Mouse (Mus musculus) heart, embryonic 16.5 days (tissue): ENCODE results near the gene Cd302. TPM values are rescaled to one million over a fixed set of nuclear protein-coding genes. Genes with fewer than 3 reads are reported as not detected.

Experiments used
- ATAC-seq: fragments of 200-750 bp; cut with Nextera tagmentation; replicated peaks from 2 replicates; pipeline ENCODE4 v1.8.0; 2017; ENCODE audit warnings: moderate number of reproducible peaks; ENCODE audit not compliant: insufficient read depth, low FRiP score; ENCODE audit errors: extremely low read depth
- H3K27ac ChIP-seq: fragments of 300-500 bp; sonication (generic); 2 replicates; pipeline ENCODE4 v1.5.1; 2014; ENCODE audit warnings: mild to moderate bottlenecking, low read length, control low read depth, moderate library complexity
- H3K27me3 ChIP-seq: fragments of 300-500 bp; sonication (generic); 2 replicates; pipeline ENCODE4 v1.6.1; 2014; ENCODE audit warnings: low read length, mixed read lengths; ENCODE audit not compliant: control insufficient read depth, insufficient read depth
- H3K36me3 ChIP-seq: fragments of 300-500 bp; sonication (generic); 2 replicates; pipeline ENCODE4 v1.6.1; 2014; ENCODE audit not compliant: control insufficient read depth, insufficient read depth
- H3K4me1 ChIP-seq: fragments of 300-500 bp; sonication (generic); 2 replicates; pipeline ENCODE4 v1.6.1; 2014; ENCODE audit warnings: low read length, mixed read lengths; ENCODE audit not compliant: control insufficient read depth, insufficient read depth
- H3K4me2 ChIP-seq: fragments of 300-500 bp; sonication (generic); 2 replicates; pipeline ENCODE4 v1.6.1; 2014; ENCODE audit warnings: low read depth, mild to moderate bottlenecking, control low read depth, low read length
- H3K4me3 ChIP-seq: fragments of 300-500 bp; sonication (generic); 2 replicates; pipeline ENCODE4 v1.5.1; 2014; ENCODE audit warnings: mild to moderate bottlenecking, control low read depth, low read length
- H3K9ac ChIP-seq: fragments of 300-500 bp; sonication (generic); 2 replicates; pipeline ENCODE4 v1.6.1; 2014; ENCODE audit warnings: low read length, control low read depth
- H3K9me3 ChIP-seq: fragments of 300-500 bp; sonication (generic); replicated peaks from 2 replicates; pipeline ENCODE4 v1.6.1; 2016; ENCODE audit warnings: low read length; ENCODE audit not compliant: control insufficient read depth
- WGBS: fragments of 180-500 bp; shearing (Covaris S2); extraction: QIAGEN DNeasy Blood & Tissue Kit; methylation state at CpG from one replicate; pipeline ENCODE4 v1.1.7; 2014; 5-methylcytosine and 5-hydroxymethylcytosine counted together
- polyA plus RNA-seq: library from polyadenylated mRNA; unstranded; fragments of >200 nt; fragmentation: Nextera tagmentation; extraction: Ambion mirVana; gene quantifications from 2 replicates; pipeline ENCODE4 v1.2.1, GENCODE M21; 2015

The Cd302 gene
- polyA plus RNA-seq: 15.3 and 17.9 TPM in 2 replicates

GRCm38 (mm10) chr2:60284467-60284821 lies at the start of gene Cd302:
Gene Cd302 (minus strand): TSS chr2:60284488.
- H3K4me2 ChIP-seq: peak within 1 kb of the TSS; percentile 91
- H3K9ac ChIP-seq: peak within 1 kb of the TSS; percentile 69
- WGBS: 36% methylated on average over 4 of the region's 4 CpGs
- H3K36me3 ChIP-seq: no peaks in the 10 kb centered on the region
- H3K4me1 ChIP-seq: peaks cover 9% of the 10 kb centered on the region; the same call in 1 of the 2 replicates
- no peak within 1 kb of the TSS for H3K27ac ChIP-seq
- no peaks in the 10 kb centered on the region for H3K9me3 ChIP-seq
- H3K4me3 ChIP-seq: peak within 1 kb of the TSS; percentile 58
- no peak for ATAC-seq
- no peaks in the 10 kb centered on the region for H3K27me3 ChIP-seq

DNA sequence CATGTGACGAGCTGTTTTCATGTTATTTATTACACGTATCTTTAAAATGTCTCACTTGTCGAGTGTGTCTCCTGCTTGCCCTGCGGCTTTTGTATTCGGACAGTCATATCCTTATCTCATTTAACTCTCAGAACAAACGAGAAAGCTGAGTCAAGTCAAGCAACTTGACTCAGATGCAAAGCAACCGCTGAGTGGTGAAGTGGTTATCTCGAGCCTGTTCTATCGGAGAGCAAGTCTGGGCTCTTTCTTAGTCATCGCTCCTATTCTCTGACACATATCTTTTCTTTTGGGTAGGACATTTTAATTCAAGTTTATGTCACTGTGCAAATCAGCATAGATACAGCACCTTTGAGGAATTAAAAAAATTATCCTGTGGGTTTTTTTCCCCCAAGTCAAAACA lies 44.4 kb upstream of the Cd302 start:
- no peak overlapping the region for H3K9ac ChIP-seq
- no peaks in the 10 kb centered on the region for H3K27me3 ChIP-seq
- H3K4me1 ChIP-seq: no peaks in the 10 kb centered on the region
- no peak overlapping the region for H3K4me2 ChIP-seq
- H3K27ac ChIP-seq: no peak overlapping the region
- H3K9me3 ChIP-seq: no peaks in the 10 kb centered on the region
- no peaks in the 10 kb centered on the region for H3K36me3 ChIP-seq
- ATAC-seq: no peak
- WGBS: 49% methylated on average over 10 of the region's 10 CpGs
- H3K4me3 ChIP-seq: no peak overlapping the region

DNA sequence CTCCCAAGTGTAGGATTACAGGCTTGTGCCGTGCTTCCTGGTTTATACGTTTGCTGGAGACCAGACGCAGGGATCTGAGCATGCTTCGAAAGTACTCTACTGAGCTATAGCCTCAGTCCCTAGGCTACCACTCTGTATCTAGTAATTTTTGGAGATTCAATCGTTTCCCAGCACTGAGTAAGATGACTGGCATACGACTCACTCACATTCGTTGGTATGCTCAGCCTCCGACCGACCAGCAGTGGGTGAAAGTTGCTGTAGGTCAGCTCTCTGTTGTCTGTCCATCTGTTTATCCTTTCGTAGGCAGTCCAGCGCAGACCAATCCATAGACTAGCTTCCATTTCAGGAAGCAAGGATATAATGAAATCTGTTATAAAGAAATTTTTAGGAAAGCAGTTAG lies 43.3 kb upstream of the Cd302 start:
- ATAC-seq: no peak
- no peak overlapping the region for H3K4me2 ChIP-seq
- H3K27ac ChIP-seq: no peak overlapping the region
- H3K9ac ChIP-seq: no peak overlapping the region
- no peaks in the 10 kb centered on the region for H3K9me3 ChIP-seq
- H3K27me3 ChIP-seq: no peaks in the 10 kb centered on the region
- no peak overlapping the region for H3K4me3 ChIP-seq
- H3K36me3 ChIP-seq: no peaks in the 10 kb centered on the region
- WGBS: 83% methylated on average over 11 of the region's 11 CpGs
- no peaks in the 10 kb centered on the region for H3K4me1 ChIP-seq

DNA sequence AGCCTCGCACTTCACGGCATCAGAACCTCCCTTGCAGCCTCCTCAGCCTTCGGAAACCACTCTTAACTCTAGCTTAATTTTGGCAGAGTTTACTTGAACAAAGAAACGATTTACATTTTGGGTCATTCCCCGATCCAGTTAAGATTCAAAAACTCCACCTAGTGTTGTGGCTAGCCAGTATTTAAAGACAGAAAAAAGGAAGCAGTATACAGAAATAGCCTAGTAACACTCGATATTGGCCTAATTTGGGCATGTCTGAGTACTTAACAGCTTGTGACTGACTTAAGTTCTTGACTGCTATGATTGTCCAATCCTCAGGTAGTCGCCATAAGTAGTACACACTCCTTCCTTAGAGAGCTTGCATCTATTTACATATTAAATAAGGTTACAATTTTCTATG lies 42.7 kb upstream of the Cd302 start:
- no peak overlapping the region for H3K9ac ChIP-seq
- no peaks in the 10 kb centered on the region for H3K36me3 ChIP-seq
- H3K9me3 ChIP-seq: no peaks in the 10 kb centered on the region
- H3K27ac ChIP-seq: no peak overlapping the region
- WGBS: 83% methylated on average over 7 of the region's 7 CpGs
- H3K4me2 ChIP-seq: no peak overlapping the region
- ATAC-seq: no peak
- H3K4me1 ChIP-seq: no peaks in the 10 kb centered on the region
- no peaks in the 10 kb centered on the region for H3K27me3 ChIP-seq
- H3K4me3 ChIP-seq: no peak overlapping the region

DNA sequence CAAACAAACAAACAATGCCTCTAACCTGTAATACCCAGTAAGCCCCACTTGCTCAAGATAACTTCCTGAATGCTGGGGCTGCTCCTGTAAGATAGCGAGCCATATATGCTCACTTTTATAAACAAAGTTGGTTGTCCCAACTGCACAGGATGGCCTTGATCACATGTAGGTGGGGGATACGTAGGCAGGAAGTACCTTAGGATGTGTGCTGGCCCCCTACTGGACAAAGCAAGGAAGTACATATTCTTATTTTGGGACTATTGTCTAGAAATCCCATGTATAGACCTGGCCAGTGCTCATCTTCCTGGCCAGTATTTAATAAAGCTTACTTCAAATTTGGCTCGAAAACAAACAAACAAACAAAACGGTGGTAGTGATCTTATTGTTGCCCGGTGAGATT lies 39.1 kb upstream of the Cd302 start:
- H3K36me3 ChIP-seq: no peaks in the 10 kb centered on the region
- no peak overlapping the region for H3K4me2 ChIP-seq
- no peaks in the 10 kb centered on the region for H3K9me3 ChIP-seq
- no peak overlapping the region for H3K4me3 ChIP-seq
- no peaks in the 10 kb centered on the region for H3K4me1 ChIP-seq
- H3K27me3 ChIP-seq: no peaks in the 10 kb centered on the region
- H3K9ac ChIP-seq: no peak overlapping the region
- no peak for ATAC-seq
- WGBS: 73% methylated on average over 5 of the region's 5 CpGs
- H3K27ac ChIP-seq: no peak overlapping the region

DNA sequence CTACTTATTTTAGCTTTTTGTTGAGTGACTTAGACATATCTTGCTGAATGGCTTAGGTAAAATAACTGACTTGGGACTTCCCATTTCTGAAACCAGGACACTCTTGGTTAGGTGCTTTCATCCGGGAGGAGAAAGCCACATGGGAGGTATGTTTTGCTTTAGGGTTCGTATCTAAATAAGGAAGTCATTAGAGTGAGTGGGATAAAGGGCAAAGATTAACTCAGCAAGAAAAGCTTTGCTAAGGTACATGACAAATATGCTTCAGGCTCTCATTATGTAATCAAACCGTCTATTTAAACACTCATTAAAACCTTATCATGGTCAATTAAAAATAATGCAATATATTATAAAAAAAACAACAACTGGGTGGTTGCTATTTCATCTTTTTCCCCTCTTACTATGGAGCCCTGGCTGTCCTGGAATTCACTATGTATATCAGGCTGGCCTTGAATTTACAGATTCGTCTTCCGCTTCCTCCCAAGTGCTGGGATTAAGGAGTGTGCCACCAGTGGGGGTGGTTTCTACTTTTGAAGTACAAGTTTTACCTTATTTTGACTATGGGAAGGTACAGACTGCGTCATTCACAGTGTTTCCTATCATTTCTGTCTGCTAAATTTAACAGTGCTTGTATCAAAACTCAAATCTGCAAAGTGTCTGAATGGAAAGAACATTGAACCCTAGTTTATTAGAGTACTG lies 37.9 kb upstream of the Cd302 start:
- Histone ChIP-seq H3K9me3 (no peaks in the 10 kb centered on the region), H3K4me3 (no peak overlapping the region), H3K4me1 (no peaks in the 10 kb centered on the region), H3K4me2 (no peak overlapping the region), H3K36me3 (no peaks in the 10 kb centered on the region), H3K27ac (no peak overlapping the region), H3K27me3 (no peaks in the 10 kb centered on the region), H3K9ac (no peak overlapping the region)
- no peak for ATAC-seq
- WGBS: 66% methylated on average over 6 of the region's 6 CpGs

GRCm38 (mm10) chr2:60303796-60304195 lies 19.5 kb upstream of the Cd302 start:
- ATAC-seq: no peak
- Histone ChIP-seq H3K4me1 (no peaks in the 10 kb centered on the region), H3K36me3 (no peaks in the 10 kb centered on the region), H3K9me3 (no peaks in the 10 kb centered on the region), H3K9ac (no peak overlapping the region), H3K4me2 (no peak overlapping the region), H3K27me3 (no peaks in the 10 kb centered on the region), H3K27ac (no peak overlapping the region), H3K4me3 (no peak overlapping the region)
- 78% methylated on average over 4 of the region's 4 CpGs for WGBS

DNA sequence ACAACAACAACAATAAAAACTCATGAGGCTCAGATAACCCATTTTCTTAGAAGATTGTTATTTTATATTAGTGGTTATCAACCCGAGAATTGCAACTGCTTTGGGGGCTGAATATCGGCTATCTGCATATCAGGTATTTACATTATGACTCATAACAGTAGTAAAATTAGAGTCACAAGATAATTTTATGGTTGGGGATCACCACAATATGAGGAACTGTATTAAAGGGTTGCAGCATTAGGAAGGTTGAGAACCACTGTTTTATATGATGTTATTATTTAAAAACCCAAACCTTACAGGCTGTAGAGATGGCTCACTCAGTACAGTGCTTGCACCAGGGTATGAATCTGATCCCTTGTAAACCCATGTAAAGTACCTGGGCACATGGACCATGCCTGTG lies 15.0 kb upstream of the Cd302 start:
- Histone ChIP-seq H3K4me1 (no peaks in the 10 kb centered on the region), H3K4me3 (no peak overlapping the region), H3K36me3 (no peaks in the 10 kb centered on the region), H3K9me3 (no peaks in the 10 kb centered on the region), H3K27ac (no peak overlapping the region), H3K9ac (no peak overlapping the region), H3K4me2 (no peak overlapping the region), H3K27me3 (no peaks in the 10 kb centered on the region)
- WGBS: 85% methylated on average over 2 of the region's 2 CpGs
- no peak for ATAC-seq

- no peak overlapping the region for H3K9ac ChIP-seq
- no peaks in the 10 kb centered on the region for H3K36me3 ChIP-seq
- H3K9me3 ChIP-seq: no peaks in the 10 kb centered on the region
- H3K4me2 ChIP-seq: no peak overlapping the region
- WGBS: 78% methylated on average over 3 of the region's 3 CpGs
- no peak overlapping the region for H3K27ac ChIP-seq
- ATAC-seq: no peak
- H3K4me3 ChIP-seq: no peak overlapping the region
- no peaks in the 10 kb centered on the region for H3K27me3 ChIP-seq
- H3K4me1 ChIP-seq: no peaks in the 10 kb centered on the region
These were observed 14.0 kb upstream of the Cd302 start for GRCm38 (mm10) chr2:60298266-60298665.
